Mouse (Mus musculus): Measurements from ENCODE around the gene Ffar2.

The Ffar2 gene

GRCm38 (mm10) chr7:30777081-30777579 is 46.4 kb downstream of the Ffar2 start:
- no peak for DNase-seq (ENCODE audit: extremely low read depth, insufficient read length, low spot score)

GRCm38 (mm10) chr7:30776104-30776503 is 47.5 kb downstream of the Ffar2 start:
- no peak for DNase-seq (ENCODE audit: extremely low read depth, insufficient read length, low spot score)

GRCm38 (mm10) chr7:30769236-30769635 is 54.3 kb downstream of the Ffar2 start:
- no peak for DNase-seq (ENCODE audit: extremely low read depth, insufficient read length, low spot score)

All from 3134 (cell line).